Mouse (Mus musculus): ENCODE measurements around the gene B3gat3.
"Not testable (repeated sequence)": the region's sequence is repeated elsewhere in the genome, so short reads cannot be mapped to it uniquely, and the experiment has no call there.

B3gat3 gene

DNA sequence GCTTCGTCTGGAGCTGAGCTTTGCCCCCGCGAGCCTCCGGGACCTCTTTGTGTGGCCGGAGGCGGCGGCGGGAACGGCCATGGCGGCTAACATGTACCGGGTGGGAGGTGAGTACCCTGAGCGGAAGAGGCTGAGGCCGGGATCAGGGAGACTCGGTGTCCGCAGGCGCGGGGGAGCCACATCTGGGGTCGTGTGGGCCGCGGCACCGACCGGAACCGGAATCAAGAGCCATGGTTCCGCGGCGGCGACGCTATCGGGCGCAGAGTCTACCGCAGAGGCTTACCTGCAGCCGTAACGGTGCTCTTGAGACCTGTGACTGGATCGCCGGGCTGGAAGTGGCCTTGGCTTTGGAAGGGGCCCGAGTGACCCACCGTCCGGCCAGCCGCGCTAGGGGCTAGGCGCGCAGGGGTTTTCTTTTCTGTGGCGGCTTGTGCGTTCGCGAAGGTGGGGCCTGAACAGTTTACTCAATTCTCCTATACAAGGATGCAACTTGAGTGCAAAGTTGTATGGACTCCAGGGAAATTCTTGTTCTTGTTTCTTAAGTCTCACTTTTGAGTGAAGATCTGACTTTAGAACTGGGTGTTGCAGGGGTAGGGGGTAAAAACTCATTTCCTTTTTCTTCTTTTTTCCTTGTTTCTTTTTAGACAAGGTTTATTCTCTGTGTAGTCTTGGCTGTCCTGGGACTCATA is 22.2 kb downstream of the B3gat3 start:
- peak in 1 of 2 experiments; percentile 43 for DNase-seq (ENCODE audit: low spot score in 2 of 2)

DNA sequence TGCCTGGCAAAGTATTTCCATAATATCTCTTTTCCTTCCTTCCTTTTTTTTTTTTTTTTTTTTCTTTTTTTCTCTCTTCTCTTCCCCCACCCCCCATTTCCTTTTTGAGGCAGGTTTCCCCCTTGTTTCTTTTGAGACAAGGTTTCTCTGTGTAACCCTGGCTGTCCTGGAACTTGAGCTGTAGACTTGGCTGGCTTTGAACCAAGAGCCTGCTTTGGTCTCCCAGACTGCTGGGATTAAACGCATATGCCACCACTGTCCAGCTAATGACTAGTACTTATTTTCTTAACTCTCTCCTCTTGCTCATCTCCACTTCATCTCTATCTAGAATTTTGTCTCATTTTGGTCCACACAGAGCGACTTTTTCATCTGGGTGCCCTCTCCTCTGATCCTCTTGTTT is 22.9 kb downstream of the B3gat3 start:
- no peak for DNase-seq (ENCODE audit: low spot score in 2 of 2)

- DNase-seq (ENCODE audit: low spot score in 2 of 2) = no peak
Observed at GRCm38 (mm10) chr19:8944062-8944461, 23.9 kb downstream of the B3gat3 start.

- DNase-seq (ENCODE audit: low spot score in 2 of 2) = no peak
Observed at GRCm38 (mm10) chr19:8944750-8945149, 24.6 kb downstream of the B3gat3 start.

GRCm38 (mm10) chr19:8945251-8945650 is 25.1 kb downstream of the B3gat3 start:
- no peak for DNase-seq (ENCODE audit: low spot score in 2 of 2)

GRCm38 (mm10) chr19:8946929-8947328 is 26.8 kb downstream of the B3gat3 start:
- DNase-seq (ENCODE audit: low spot score in 2 of 2) = no peak

- DNase-seq (ENCODE audit: low spot score in 2 of 2) = no peak
Observed at GRCm38 (mm10) chr19:8950190-8950589, 30.0 kb downstream of the B3gat3 start.

DNA sequence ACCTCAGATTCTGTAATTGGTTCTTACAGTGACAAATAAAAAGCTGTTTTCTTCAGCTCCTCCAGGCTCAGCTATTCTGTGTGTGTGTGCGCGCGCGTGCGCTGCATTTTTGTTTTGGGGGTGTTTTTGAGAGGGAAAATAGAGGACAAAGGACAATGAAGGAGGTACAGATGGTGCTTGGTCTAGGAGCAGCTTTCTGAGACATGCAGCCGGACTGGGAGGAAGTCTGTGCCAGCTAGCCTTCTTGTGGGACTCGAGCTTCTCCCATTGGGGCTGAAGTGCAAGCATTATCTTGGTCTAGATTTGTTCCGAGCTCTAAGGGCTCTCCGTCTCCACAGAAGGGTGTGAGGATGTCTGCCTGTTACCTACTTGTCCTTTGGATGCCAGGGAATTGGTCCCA is 32.1 kb downstream of the B3gat3 start:
- DNase-seq (ENCODE audit: low spot score in 2 of 2) = no peak

DNA sequence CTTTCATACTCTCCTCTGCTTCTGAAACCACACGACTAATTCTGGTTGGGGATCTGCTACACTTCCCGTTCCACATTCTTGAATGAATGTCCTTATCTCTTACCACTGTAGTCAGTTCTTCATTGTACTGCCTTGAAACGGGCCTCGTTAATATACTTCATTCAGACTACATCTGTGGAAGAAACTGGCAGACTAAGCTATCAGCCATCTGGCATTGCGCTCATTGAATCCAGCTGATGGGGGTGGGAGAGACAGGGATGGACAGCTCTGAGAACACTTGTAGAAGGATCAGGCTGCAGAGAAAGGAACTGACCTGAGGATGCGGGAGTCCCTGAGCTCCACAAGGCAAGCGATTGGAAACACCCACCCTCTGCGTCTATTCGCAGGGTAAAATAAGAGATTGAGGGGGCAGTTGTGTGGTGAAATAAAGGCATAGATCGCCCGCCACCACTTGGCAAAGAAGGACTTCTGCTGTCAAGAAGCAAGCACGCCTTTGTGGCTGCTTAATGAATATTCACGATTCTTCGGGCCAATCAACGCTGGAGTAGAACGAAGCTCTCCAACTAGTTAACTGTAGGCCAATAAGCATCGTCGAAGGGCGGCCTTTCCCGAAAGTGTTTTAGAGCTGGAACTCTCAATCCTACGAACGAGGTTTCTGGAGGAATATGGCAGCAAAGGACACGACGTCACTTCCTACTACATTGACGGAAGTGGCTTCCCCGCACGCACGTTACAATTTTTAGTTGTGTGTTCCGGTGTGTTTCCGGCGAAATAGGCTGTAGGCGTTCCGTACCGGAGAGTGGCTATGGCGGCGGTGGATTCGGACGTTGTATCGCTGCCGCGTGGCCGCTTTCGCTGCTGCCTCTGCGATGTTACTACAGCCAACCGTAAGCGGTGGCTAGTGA is 33.2 kb downstream of the B3gat3 start, which contains the start of gene Tut1:
Gene Tut1 (plus strand): TSS at position 713 of the 905 bp plus-strand sequence.
- peak; percentile 86 to 88 for DNase-seq (ENCODE audit: low spot score in 2 of 2)

DNA sequence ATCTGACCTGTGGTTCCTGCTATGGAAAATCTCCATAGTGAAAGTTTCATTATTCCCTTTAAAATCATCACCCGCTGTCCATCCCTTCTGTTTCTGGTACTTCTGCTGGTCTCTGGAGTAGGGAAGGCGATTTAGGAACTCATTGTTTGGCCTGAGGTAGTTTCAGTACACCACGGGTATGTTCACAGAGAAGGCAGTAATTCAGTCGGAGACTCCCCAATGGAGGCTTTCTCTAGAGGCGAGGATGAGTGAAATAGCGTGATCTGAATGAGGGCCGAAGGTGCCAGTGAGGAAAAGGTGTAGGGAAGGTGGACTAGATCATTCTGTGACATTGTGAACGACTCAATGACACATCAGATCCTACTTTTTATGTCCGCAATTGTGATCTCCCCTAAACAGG is 34.0 kb downstream of the B3gat3 start:
- no peak for DNase-seq (ENCODE audit: low spot score in 2 of 2)

DNA sequence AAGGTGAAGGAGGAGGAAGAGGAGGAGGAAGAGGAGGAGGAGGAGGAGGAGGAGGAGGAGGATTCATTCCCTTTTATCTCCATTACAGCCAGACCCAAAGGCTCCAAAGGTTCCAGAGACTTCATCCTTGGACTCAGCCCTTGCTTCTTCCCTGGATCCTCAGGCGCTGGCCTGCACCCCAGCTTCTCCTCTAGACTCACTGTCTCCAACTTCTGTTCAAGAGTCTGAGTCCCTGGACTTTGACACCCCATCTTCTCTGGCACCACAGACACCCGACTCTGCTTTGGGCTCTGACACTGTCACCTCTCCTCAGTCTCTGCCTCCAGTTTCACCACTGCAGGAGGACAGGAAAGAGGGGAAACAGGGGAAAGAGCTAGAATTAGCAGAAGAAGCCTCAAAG is 42.1 kb downstream of the B3gat3 start:
- DNase-seq (ENCODE audit: low spot score in 2 of 2) = no peak

DNA sequence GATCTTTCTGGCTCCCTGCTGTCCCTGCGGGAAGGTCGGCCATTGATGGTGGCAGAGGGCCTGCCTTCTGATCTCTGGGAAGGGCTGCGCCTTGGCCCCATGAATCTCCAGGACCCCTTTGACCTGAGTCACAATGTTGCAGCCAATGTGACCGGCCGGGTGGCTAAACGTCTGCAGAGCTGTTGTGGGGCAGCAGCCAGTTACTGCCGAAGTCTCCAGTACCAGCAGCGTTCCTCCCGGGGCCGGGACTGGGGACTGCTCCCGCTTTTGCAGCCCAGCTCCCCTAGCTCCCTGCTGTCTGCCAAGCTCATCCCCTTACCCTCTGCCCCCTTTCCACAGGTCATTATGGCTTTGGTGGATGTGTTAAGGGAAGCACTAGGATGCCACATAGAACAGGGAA is 44.9 kb downstream of the B3gat3 start:
- DNase-seq (ENCODE audit: low spot score in 2 of 2) = no peak

DNA sequence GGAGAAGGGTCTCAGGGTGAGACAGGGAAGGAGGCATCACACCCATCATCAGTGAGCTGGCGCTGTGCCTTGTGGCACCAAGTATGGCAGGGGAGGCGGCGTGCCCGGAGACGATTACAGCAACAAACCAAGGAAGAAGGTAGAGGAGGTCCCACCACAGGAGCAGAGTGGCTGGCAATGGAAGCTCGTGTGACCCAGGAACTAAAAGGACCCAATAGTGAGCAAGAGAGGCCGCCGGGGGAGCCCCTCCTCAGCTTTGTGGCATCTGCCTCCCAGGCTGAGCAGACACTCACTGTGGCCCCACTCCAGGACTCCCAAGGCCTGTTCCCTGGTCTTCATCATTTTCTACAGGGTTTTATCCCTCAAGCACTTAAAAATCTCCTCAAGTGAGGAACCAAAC is 45.6 kb downstream of the B3gat3 start:
- no peak for DNase-seq (ENCODE audit: low spot score in 2 of 2)

GRCm38 (mm10) chr19:8966198-8966589 is 46.0 kb downstream of the B3gat3 start:
- DNase-seq (ENCODE audit: low spot score in 2 of 2) = no peak

GRCm38 (mm10) chr19:8966590-8967372 is 46.6 kb downstream of the B3gat3 start, which contains the start of gene Eef1g:
Eef1g (plus strand) TSS chr19:8967041.
- peak; percentile 86 to 99 for DNase-seq (ENCODE audit: low spot score in 2 of 2)

- no peak for DNase-seq (ENCODE audit: low spot score in 2 of 2)
Observed at GRCm38 (mm10) chr19:8967373-8967743, 47.2 kb downstream of the B3gat3 start.

- no peak for DNase-seq (ENCODE audit: low spot score in 2 of 2)
Observed at GRCm38 (mm10) chr19:8967893-8968292, 47.7 kb downstream of the B3gat3 start.

DNA sequence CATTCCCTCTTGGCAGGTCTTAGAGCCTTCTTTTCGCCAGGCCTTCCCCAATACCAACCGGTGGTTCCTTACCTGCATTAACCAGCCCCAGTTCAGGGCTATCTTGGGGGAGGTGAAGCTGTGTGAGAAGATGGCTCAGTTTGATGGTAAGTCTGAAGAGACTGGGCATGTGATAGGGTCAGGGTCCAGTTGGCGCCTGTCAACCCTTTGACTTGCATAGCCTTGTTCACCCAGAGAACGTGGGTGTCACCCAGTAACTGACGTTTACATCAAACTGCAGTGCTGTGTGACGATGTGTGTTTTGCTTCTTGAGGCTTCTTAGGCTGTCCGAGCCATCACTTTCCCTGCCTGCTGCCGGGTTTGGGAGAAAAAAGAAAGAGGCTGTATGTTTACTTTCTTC is 52.3 kb downstream of the B3gat3 start:
- not testable (repeated sequence) for DNase-seq (ENCODE audit: low spot score in 2 of 2)

DNA sequence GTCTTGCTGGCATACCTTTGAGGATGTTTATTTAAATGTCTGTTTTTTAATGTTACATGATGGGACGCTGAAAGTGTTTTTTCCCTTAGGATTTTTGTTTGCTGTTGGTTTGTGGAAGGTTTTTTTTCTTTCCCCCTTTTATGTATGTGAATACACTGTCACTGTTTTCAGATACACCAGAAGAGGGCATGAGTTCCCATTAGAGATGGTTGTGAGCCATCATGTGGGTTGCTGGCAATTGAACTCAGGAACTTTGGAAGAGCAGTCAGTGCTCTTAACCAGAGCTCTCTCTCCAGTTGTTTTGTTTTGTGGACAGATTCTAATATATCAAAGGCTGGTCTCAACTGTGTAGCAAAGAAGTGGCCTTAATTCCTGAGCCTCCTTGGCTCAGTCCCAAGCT is 54.5 kb downstream of the B3gat3 start:
- no peak for DNase-seq (ENCODE audit: low spot score in 2 of 2)

DNA sequence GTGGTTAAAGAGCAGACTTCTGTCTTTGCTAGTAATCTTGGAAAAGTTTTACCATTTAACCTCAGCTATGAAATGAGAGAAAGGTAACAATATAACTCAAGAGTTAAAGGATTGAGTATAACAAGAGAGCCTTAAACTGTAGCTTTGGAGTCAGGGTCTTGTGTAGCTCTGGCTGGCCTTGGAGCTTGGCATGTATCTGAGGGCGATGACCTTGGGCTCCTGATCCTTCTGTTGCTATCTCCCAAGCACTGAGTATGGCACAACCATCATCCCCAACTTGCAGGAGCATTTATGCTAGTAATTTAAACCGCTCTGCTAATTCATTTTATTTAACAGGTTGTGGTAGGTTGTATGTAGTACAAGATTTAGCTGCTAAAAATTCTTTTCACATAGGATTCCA is 55.3 kb downstream of the B3gat3 start:
- DNase-seq (ENCODE audit: low spot score in 2 of 2) = no peak

DNA sequence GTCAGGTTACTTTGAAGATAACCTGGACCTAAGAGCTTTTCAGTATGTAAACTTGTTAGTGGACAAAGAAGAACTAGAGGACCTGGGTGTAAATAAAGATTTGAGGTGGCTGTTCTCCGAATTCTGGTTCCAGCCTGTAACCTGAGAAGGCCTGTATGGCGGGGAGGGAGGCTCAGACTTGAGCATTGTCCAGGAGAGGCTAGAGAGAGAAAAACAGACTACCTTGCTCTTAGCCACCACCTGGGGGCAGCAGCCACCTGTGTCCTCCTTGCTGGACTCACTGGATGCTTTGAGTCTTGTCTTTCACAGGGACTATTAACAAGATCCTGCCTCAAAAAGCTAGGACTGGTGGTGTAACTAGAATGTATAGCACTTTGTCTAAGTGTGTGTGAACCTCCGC is 56.4 kb downstream of the B3gat3 start:
- no peak for DNase-seq (ENCODE audit: low spot score in 2 of 2)

All from urinary bladder, adult 18-20 months (tissue).